Mouse (Mus musculus) spleen, adult 2 months (tissue): ENCODE measurements around the gene Cckbr.

Experiments used
- CTCF ChIP-seq: fragments of 200-500 bp; IDR thresholded peaks from 2 replicates; pipeline ENCODE4 v1.5.1; 2011; ENCODE audit warnings: mild to moderate bottlenecking, inconsistent platforms; ENCODE audit not compliant: insufficient read depth, insufficient read length, insufficient replicate concordance; ENCODE audit errors: extremely low read depth
- POLR2A ChIP-seq: fragments of 200-500 bp; IDR thresholded peaks from 2 replicates; pipeline ENCODE4 v1.6.1; 2011; ENCODE audit warnings: low read depth, low read length, inconsistent platforms

GRCm38 (mm10) chr7:105515178-105515577, 89.6 kb downstream of the Cckbr start:
- TF ChIP-seq POLR2A (no peak), CTCF (peak; percentile 87; the same call in 1 of the 2 replicates)
